Mouse (Mus musculus) bone marrow macrophage, adult 2 months (primary cell): ENCODE data around the gene Tifab.

ENCODE experiments used
- CTCF ChIP-seq: IDR thresholded peaks from 2 replicates; pipeline ENCODE4 v1.5.1; 2012; ENCODE audit warnings: low read depth, mild to moderate bottlenecking, low read length, moderate library complexity
- POLR2A ChIP-seq: IDR thresholded peaks from 2 replicates; pipeline ENCODE4 v1.6.1; 2012; ENCODE audit warnings: mild to moderate bottlenecking, low read depth, low read length, borderline replicate concordance

DNA sequence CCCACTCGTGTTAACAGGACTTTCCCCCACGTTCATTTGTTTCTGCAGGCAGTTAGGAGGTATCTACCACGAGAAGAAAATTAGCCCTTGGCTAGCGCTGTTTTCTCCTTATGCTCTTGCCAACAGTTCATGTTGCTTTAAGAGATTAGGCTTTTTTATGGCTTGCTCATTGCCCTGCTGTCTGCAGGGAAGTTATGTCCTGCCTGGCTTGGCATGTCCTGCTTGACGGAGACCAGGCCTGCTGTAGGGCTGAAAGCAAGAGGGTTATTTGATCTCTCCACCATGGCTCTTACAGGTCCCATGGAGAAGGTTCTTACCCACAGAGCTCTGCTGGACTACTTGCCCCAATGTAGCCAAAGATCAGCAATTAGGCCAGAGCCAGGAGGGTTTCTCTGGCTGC lies 23.6 kb downstream of the Tifab start:
- TF ChIP-seq POLR2A (no peak), CTCF (no peak)
